Mouse (Mus musculus) MEL (cell line): Measurements from ENCODE around the gene Gosr1. TPM values are rescaled to one million over a fixed set of nuclear protein-coding genes. Genes with fewer than 3 reads are reported as not detected.
A peak's percentile ranks its signal among the peaks of the same experiment; 100 is the strongest.

Experiments
- DNase-seq: peaks from one replicate; pipeline ENCODE4 v3.0.0; 2011; ENCODE audit warnings: low read depth, low spot score
- H3K27ac ChIP-seq: 2 replicates; pipeline ENCODE4 v1.5.1; 2012; ENCODE audit warnings: low read depth, mild to moderate bottlenecking, control low read depth, low read length, moderate library complexity; ENCODE audit not compliant: control insufficient read depth
- H3K27me3 ChIP-seq, 2 experiments: fragments of 150-350 bp in 1 of 2; sonication (generic) in 1 of 2; 2 replicates each; pipeline ENCODE4 v1.6.1; 2012; ENCODE audit warnings: low read length in 2 of 2, mild to moderate bottlenecking in 2 of 2, improper control_type of control experiment in 1 of 2, moderate library complexity in 1 of 2; ENCODE audit not compliant: insufficient read depth in 2 of 2, control insufficient read depth in 1 of 2
- H3K36me3 ChIP-seq, 2 experiments: 2 replicates each; pipeline ENCODE4 v1.6.1; 2012 to 2014; ENCODE audit warnings: low read length in 2 of 2, improper control_type of control experiment in 1 of 2, inconsistent platforms in 1 of 2, mild to moderate bottlenecking in 1 of 2; ENCODE audit not compliant: insufficient read depth in 2 of 2, control insufficient read depth in 1 of 2
- H3K4me1 ChIP-seq, 2 experiments: fragments of 150-350 bp in 1 of 2; sonication (generic) in 1 of 2; 2 replicates each; pipeline ENCODE4 v1.6.1; 2012; ENCODE audit warnings: low read length in 2 of 2, improper control_type of control experiment in 1 of 2, mild to moderate bottlenecking in 1 of 2; ENCODE audit not compliant: insufficient read depth in 2 of 2, control insufficient read depth in 1 of 2
- H3K4me3 ChIP-seq, 2 experiments: fragments of 150-350 bp in 1 of 2; sonication (generic) in 1 of 2; 2 replicates each; pipeline ENCODE4 v1.5.1; 2012; ENCODE audit warnings: low read depth in 2 of 2, low read length in 2 of 2, mild to moderate bottlenecking in 2 of 2, moderate library complexity in 2 of 2, control low read depth in 1 of 2, improper control_type of control experiment in 1 of 2; ENCODE audit not compliant: control insufficient read depth in 1 of 2, insufficient read depth in 1 of 2
- H3K79me2 ChIP-seq: 2 replicates; pipeline ENCODE4 v1.6.1; 2012; ENCODE audit warnings: mild to moderate bottlenecking, low read length, moderate library complexity; ENCODE audit not compliant: control insufficient read depth, poor library complexity, insufficient read depth
- H3K9ac ChIP-seq: 2 replicates; pipeline ENCODE4 v1.6.1; 2012; ENCODE audit warnings: low read depth, mild to moderate bottlenecking, control low read depth, low read length, moderate library complexity; ENCODE audit not compliant: control insufficient read depth, poor library complexity, severe bottlenecking
- H3K9me3 ChIP-seq: fragments of 150-350 bp; sonication (generic); replicated peaks from 2 replicates; pipeline ENCODE4 v1.6.1; 2012; ENCODE audit warnings: mild to moderate bottlenecking, low read length, improper control_type of control experiment, moderate library complexity; ENCODE audit not compliant: insufficient read depth
- CHD1 ChIP-seq: IDR thresholded peaks from 2 replicates; pipeline ENCODE4 v1.6.1; 2012; ENCODE audit warnings: low read depth, mild to moderate bottlenecking, inconsistent platforms, low read length, improper control_type of control experiment
- CHD2 ChIP-seq: IDR thresholded peaks from 2 replicates; pipeline ENCODE4 v1.6.1; 2011; ENCODE audit warnings: low read length, improper control_type of control experiment
- CTCF ChIP-seq, 3 experiments: IDR thresholded peaks in 2 of 3; conservative IDR thresholded peaks in 1 of 3; 2 replicates each; pipeline ENCODE4 v1.5.1; 2011 to 2012; ENCODE audit warnings: low read length in 3 of 3, low read depth in 2 of 3, mild to moderate bottlenecking in 2 of 3, improper control_type of control experiment in 1 of 3, inconsistent platforms in 1 of 3, mixed read lengths in 1 of 3, moderate library complexity in 1 of 3; ENCODE audit not compliant: control insufficient read depth in 1 of 3, insufficient read depth in 1 of 3, poor library complexity in 1 of 3, severe bottlenecking in 1 of 3
- ETS1 ChIP-seq: IDR thresholded peaks from 2 replicates; pipeline ENCODE4 v1.6.1; 2012; ENCODE audit warnings: low read depth, mild to moderate bottlenecking, inconsistent platforms, low read length, improper control_type of control experiment, moderate library complexity
- HCFC1 ChIP-seq: IDR thresholded peaks from 2 replicates; pipeline ENCODE4 v1.6.1; 2012; ENCODE audit warnings: low read depth, mild to moderate bottlenecking, inconsistent platforms, low read length, improper control_type of control experiment, moderate library complexity
- JUND ChIP-seq: IDR thresholded peaks from 2 replicates; pipeline ENCODE4 v1.6.1; 2011; ENCODE audit warnings: low read depth, mild to moderate bottlenecking, improper control_type of control experiment, low read length
- MAFK ChIP-seq: IDR thresholded peaks from 2 replicates; pipeline ENCODE4 v1.6.1; 2011; ENCODE audit warnings: low read depth, mild to moderate bottlenecking, low read length, improper control_type of control experiment, borderline replicate concordance
- MAZ ChIP-seq: IDR thresholded peaks from 2 replicates; pipeline ENCODE4 v1.6.1; 2012; ENCODE audit warnings: low read depth, mild to moderate bottlenecking, inconsistent platforms, low read length, improper control_type of control experiment
- MEF2A ChIP-seq: IDR thresholded peaks from 2 replicates; pipeline ENCODE4 v1.6.1; 2014; ENCODE audit warnings: low read depth, mild to moderate bottlenecking, inconsistent platforms, low read length, improper control_type of control experiment; ENCODE audit not compliant: poor library complexity, insufficient replicate concordance, severe bottlenecking; ENCODE audit errors: extremely low read depth
- MXI1 ChIP-seq: IDR thresholded peaks from 2 replicates; pipeline ENCODE4 v1.6.1; 2011; ENCODE audit warnings: mild to moderate bottlenecking, low read depth, low read length, improper control_type of control experiment
- MYC ChIP-seq: IDR thresholded peaks from 2 replicates; pipeline ENCODE4 v1.6.1; 2011; ENCODE audit warnings: low read depth, mild to moderate bottlenecking, low read length, improper control_type of control experiment, moderate library complexity
- NRF1 ChIP-seq: IDR thresholded peaks from 2 replicates; pipeline ENCODE4 v1.6.1; 2014; ENCODE audit warnings: low read depth, mild to moderate bottlenecking, inconsistent platforms, low read length, improper control_type of control experiment, moderate library complexity; ENCODE audit not compliant: poor library complexity, insufficient read depth, severe bottlenecking
- POLR2A ChIP-seq, 2 experiments: IDR thresholded peaks; 2 replicates each; pipeline ENCODE4 v1.6.1; 2011 to 2012; ENCODE audit warnings: low read length in 2 of 2, mild to moderate bottlenecking in 2 of 2, control low read depth in 1 of 2, improper control_type of control experiment in 1 of 2, low read depth in 1 of 2, moderate library complexity in 1 of 2; ENCODE audit not compliant: control insufficient read depth in 1 of 2, insufficient read depth in 1 of 2, poor library complexity in 1 of 2
- SMC3 ChIP-seq: IDR thresholded peaks from 2 replicates; pipeline ENCODE4 v1.6.1; 2011; ENCODE audit warnings: low read depth, low read length, improper control_type of control experiment
- TBP ChIP-seq: IDR thresholded peaks from 2 replicates; pipeline ENCODE4 v1.8.0; 2011; ENCODE audit warnings: low read depth, low read length, improper control_type of control experiment
- UBTF ChIP-seq: IDR thresholded peaks from 2 replicates; pipeline ENCODE4 v1.6.1; 2012; ENCODE audit warnings: low read depth, mild to moderate bottlenecking, inconsistent platforms, low read length, improper control_type of control experiment, moderate library complexity, borderline replicate concordance; ENCODE audit not compliant: insufficient read depth
- USF1 ChIP-seq: IDR thresholded peaks from 2 replicates; pipeline ENCODE4 v1.6.1; 2014; ENCODE audit warnings: low read depth, mild to moderate bottlenecking, inconsistent platforms, low read length, improper control_type of control experiment, moderate library complexity
- ZC3H11A ChIP-seq: IDR thresholded peaks from 2 replicates; pipeline ENCODE4 v1.6.1; 2012; ENCODE audit warnings: low read depth, mild to moderate bottlenecking, inconsistent platforms, low read length, improper control_type of control experiment
- ZKSCAN1 ChIP-seq: IDR thresholded peaks from 2 replicates; pipeline ENCODE4 v1.6.1; 2012; ENCODE audit warnings: low read depth, mild to moderate bottlenecking, inconsistent platforms, low read length, improper control_type of control experiment, moderate library complexity
- polyA plus RNA-seq, 2 experiments: library from polyadenylated mRNA; stranded (reverse) in 1 of 2; unstranded in 1 of 2; fragments of >175 nt in 1 of 2; fragments of >200 nt in 1 of 2; gene quantifications; 2 replicates each; pipeline versions ENCODE4 v1.2.1 to v1.2.4; 2012; ENCODE audit warnings: low replicate concordance in 2 of 2, low read depth in 1 of 2; ENCODE audit not compliant: insufficient read length in 2 of 2, insufficient read depth in 1 of 2, missing spikeins in 1 of 2
- total RNA-seq: library from RNA; depleted of rRNA; stranded (reverse); fragments of 300-350 nt; gene quantifications from 2 replicates; pipeline ENCODE4 v1.2.3, GENCODE M21; 2012

Gosr1 gene
- total and polyA plus RNA-seq, 3 experiments = 23.1 to 25.8 TPM; not detected in 1

DNA sequence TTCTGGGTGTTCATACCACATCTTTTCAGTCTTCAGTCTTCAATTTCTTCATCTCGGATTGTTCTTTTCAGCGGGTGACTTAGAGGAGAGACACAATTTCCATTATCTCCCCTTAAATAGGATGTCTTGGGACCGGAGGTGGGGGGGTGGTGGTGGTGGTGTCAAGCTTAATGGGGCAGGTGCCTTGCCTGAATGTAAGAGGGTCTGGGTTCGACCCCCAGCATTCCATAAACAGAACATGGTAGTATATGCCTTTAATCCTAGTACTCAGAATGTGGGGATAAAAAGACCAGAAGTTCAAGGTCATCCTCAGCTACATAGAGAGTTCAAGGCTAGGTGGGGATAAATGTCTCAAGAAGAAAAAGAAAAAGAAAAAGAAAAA is 353 bp upstream of the Gosr1 start:
- no peaks in the 10 kb centered on the region for H3K9me3 ChIP-seq
- peak overlapping the region; percentile 50 for H3K9ac ChIP-seq
- peaks cover 11% of the 10 kb centered on the region for H3K79me2 ChIP-seq
- H3K36me3 ChIP-seq = peaks cover 6 to 8% of the 10 kb centered on the region in 2 experiments
- TF ChIP-seq NRF1 = no peak
- no peak for TF ChIP-seq MAZ
- 0 out of 2 replicates have a peak, but pooled peaks have one; percentile 81 for TF ChIP-seq CHD1
- TF ChIP-seq MYC = no peak
- TF ChIP-seq JUND = no peak
- TF ChIP-seq MAFK = no peak
- TF ChIP-seq POLR2A (IDR thresholded peaks at IDR 0.05; ENCODE audit: control insufficient read depth in 1 of 2, insufficient read depth in 1 of 2, low read depth in 1 of 2, low read length in 2 of 2, poor library complexity in 1 of 2) = no peak
- TF ChIP-seq, all 39 proteins: peak for 1
- Histone ChIP-seq H3K4me1 (peaks cover 4 to 5% of the 10 kb centered on the region in 2 experiments; a peak in 2 of 4 replicates), H3K27me3 (peaks cover 0 to 3% of the 10 kb centered on the region in 2 experiments; a peak in 1 of 4 replicates), H3K27ac (no peak overlapping the region), H3K4me3 (peak overlapping the region; percentile 42 to 93)
- DNase-seq = no peak

DNA sequence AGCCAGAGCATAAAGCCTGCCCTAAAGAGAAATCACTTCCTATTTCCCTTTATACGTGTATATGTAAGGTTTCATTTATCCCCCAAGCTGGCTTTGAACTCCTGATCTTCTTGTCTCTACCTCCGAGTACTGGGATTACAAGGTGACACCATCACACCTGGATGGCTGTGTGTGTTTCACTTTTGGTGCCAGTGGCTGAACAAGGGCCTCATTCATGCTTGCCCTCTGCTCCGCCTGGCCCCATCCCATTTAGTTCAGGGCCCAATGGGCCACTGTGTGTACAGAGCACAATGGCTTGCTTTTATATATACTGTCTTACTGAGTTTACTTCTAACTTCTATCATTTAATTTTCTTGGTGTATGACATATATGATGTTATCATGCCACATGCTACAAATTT is 11.1 kb downstream of the Gosr1 start:
- DNase-seq = no peak
- Histone ChIP-seq H3K27me3 (no peaks in the 10 kb centered on the region), H3K79me2 (no peaks in the 10 kb centered on the region), H3K4me3 (no peak overlapping the region), H3K36me3 (peaks cover 0 to 46% of the 10 kb centered on the region in 2 experiments; a peak in 2 of 4 replicates), H3K9ac (no peak overlapping the region), H3K27ac (no peak overlapping the region), H3K9me3 (no peaks in the 10 kb centered on the region)
- TF ChIP-seq USF1 (no peak), POLR2A (IDR thresholded peaks at IDR 0.05; ENCODE audit: control insufficient read depth in 1 of 2, insufficient read depth in 1 of 2, low read depth in 1 of 2, low read length in 2 of 2, poor library complexity in 1 of 2) (no peak), CTCF (IDR thresholded peaks at IDR 0.05 in 2 of 3, conservative IDR thresholded peaks at IDR 0.05 in 1 of 3; ENCODE audit: control insufficient read depth in 1 of 3, insufficient read depth in 1 of 3, low read depth in 2 of 3, low read length in 3 of 3, poor library complexity in 1 of 3, severe bottlenecking in 1 of 3) (no peak), ZKSCAN1 (no peak), MEF2A (no peak), SMC3 (no peak), TBP (no peak), MXI1 (no peak), ETS1 (no peak), ZC3H11A (no peak), UBTF (no peak), CHD2 (no peak), HCFC1 (no peak)
- TF ChIP-seq, all 39 proteins: peak for 0
- no peaks in the 10 kb centered on the region for H3K4me1 ChIP-seq
